Mouse (Mus musculus) heart, postnatal 0 days (tissue): Measurements from ENCODE around the gene Nrn1.

Experiments
- CTCF ChIP-seq: IDR thresholded peaks from 2 replicates; pipeline ENCODE4 v1.5.1; 2016; ENCODE audit warnings: antibody characterized with exemption, control low read depth, low read depth
- EP300 ChIP-seq: IDR thresholded peaks from 2 replicates; pipeline ENCODE4 v1.6.1; 2016; ENCODE audit warnings: antibody characterized with exemption, low read depth

- TF ChIP-seq CTCF (no peak), EP300 (no peak)
These were observed 7.0 kb downstream of the Nrn1 start for GRCm38 (mm10) chr13:36727779-36728470.
